Mouse (Mus musculus) spleen, embryonic (tissue): Measurements from ENCODE around the gene Tbx3.

Experiments used
- CTCF ChIA-PET: fragments of 350-600 bp; sonication (Branson Sonifier 250); formaldehyde crosslinking; loops from one replicate; lab custom pipeline; 2022; lab: Charles Lee

Tbx3 gene

DNA sequence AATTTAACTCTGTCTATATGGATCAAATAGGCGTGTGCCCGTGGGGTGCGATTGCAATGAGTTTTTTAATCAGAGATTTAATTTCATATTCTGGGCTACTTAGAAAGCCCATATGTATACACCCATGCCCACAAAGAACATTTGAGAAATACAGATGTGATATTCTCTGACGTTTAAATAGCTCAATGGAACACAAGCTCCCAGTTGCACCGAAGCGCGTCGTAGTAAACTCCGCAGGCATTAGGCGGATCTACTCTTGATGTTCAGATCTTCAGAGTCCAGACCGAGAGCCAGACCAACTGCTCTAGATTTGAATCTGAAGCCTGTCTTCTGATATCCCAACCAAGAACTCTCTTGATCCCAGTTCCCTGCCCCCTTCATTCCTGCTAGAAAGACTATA, 9.0 kb upstream of the Tbx3 start:
- CTCF ChIA-PET: no interaction called here

DNA sequence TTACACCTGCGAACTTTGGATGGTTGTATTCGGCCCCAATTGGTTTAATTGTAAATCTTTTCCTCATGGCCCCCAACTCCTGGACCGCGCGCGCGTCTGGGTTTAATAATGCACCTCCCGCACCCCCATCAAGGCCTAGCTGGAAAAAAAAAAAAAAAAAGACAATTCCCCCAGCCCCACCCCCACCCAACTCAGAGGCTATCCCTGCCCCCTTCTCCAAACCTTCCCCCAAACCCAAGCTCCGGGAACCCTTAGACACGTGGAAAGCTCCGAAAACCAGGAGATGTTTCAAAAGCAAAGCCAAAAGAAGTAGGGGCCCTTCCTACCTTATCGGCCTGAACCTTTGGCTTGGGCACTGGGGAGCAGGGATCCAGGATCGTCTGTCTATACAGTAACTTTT, 8.1 kb upstream of the Tbx3 start:
- CTCF ChIA-PET: interaction anchor here (0.7 kb wide), 1 partner anchor 1159 kb away, joined by 19 read pairs; no protein-coding TSS in a partner anchor

DNA sequence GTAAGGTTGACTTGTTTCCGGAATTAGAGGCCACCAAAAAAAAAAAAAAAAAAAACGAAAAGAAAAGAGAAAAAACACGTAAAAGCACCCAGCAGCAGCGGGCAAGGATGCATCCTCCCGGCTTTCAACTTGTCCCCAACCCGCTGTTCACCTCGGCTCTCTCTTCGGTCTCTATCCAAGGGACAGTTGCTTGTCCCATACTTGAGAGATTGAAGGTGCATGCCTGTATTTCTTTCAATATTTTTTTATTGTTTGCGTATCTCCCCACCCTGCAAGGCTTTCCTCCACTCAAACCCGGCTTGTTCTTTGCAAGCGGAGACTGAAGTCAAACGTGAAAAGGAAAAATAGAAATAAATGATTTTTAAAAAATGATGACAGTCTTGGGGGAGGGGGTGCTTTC, 7.7 kb upstream of the Tbx3 start:
- CTCF ChIA-PET: interaction anchor here (0.7 kb wide), 1 partner anchor 1159 kb away, joined by 19 read pairs; no protein-coding TSS in a partner anchor

DNA sequence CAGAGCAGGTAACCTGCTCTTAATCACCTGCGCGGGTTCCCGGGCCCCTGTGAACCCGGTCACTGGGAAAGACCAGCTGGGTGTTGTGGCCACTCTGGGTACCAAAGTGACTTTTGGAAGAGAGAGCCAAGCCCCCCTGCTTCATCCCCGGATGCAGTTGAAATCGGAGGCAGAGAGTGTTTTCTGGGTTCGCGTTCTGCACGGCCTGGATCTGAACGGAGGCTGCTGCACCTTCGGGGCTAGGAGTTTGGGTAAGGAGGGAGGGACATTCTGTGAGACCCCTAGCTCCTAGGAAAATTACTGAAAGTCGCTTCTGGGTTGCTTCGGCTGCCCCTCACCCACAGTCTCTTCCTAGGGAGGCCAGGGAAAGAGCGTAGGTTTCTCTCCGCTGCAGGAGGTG, 7.2 kb upstream of the Tbx3 start:
- CTCF ChIA-PET: no interaction called here

DNA sequence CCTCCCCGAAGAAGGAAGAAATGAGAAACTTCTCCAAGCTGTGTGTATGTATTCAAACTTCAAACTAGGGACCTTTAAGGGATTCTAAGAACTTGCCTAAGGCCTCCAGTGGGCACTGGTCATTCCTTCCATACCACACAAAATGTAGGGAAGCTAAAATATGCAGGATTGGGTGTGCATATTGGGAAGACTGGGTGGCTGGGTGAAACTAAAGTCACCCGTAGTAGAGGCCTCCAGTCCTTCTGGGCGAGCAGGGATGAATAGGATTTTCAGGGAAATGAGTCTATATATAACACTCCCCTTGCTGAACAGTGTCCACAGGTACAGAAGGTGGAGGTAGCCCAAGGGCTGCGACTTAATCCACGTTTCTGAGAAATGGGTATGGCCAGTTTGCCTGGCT, 6.7 kb upstream of the Tbx3 start:
- CTCF ChIA-PET: no interaction called here

DNA sequence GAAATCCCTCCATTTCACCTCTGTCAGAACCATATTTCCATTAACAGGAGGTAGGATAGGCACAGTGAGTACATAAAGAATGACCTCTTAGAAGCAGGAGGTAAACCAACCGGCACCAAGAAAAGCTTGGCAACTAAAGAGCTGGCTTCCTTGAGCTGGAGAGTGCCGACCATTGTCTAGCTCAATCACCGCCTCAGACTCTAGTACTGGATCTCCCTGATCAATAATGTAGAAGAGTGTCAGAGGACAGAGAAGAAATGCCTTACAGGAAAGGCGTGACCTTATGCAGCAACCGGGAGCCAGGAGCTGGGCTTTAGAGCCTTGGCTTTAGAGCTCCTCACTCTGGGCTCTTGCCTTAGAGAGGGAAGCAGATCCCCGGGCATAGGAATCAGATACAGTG, 4.7 kb upstream of the Tbx3 start:
- CTCF ChIA-PET: interaction anchor here (0.7 kb wide), 1 partner anchor 37 kb away, joined by 4 read pairs; no protein-coding TSS in a partner anchor

DNA sequence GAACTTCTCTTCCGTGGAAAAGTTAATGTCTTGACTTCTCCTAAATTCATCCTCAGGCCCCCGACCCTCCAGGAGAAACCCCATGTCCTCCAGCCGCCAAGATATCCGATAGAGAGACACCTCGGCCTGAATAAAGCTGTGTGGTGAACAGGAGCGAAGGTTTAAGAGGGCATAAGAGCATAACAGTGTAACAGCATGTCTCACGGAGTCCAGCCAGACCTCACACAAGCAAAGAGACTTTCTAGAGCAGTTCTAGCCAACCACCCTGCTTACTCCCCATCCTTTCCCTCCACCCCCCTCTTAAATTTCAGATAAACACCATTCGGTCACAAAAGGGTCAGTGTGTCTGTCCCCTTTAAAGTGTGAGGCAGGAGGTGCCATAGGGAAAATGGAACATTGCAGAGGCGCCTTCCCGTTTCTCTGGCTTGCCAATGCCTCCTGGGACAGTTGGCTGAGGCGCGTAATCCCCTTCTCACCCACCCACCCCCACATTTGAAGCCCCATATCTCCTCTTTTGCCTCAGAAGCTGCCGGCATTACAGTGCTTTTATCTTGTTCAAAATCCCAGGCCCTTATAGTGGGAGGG, 3.0 kb upstream of the Tbx3 start:
- CTCF ChIA-PET: no interaction called here

DNA sequence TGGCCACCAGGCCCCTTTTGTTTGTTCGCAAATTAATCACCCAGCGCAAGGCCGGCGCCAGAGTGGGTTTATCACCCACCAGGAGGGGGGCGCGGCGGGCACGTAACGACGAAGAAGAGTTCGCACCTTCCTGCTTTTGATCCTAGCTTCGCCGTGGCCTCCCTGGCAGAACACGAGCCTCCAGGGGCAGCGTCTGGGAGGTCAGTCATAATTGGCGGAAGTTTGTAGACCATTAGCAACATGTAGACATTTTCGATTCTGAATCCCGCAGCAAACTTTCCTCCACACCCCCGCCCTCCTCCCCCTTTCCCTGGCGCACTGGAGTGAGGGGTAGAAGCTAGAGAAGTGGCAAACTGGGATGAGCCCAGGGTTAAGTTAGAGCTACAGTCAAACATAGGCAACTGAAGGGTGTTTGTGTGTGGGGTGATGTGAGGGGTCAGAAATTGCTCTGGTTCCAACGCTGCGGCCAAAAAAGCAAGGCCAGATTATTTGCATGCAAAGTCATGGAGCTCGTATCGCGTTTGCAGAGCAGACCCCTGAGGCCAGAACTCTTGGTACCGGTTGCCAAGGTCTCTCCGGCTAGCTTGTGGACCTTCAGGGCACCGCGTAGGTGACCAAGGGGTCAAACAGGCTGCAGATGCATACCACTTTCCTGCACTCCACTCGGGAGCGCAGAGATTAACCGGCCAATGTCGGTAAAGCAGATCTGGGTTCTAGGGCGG, 2.1 kb upstream of the Tbx3 start:
- CTCF ChIA-PET: no interaction called here

DNA sequence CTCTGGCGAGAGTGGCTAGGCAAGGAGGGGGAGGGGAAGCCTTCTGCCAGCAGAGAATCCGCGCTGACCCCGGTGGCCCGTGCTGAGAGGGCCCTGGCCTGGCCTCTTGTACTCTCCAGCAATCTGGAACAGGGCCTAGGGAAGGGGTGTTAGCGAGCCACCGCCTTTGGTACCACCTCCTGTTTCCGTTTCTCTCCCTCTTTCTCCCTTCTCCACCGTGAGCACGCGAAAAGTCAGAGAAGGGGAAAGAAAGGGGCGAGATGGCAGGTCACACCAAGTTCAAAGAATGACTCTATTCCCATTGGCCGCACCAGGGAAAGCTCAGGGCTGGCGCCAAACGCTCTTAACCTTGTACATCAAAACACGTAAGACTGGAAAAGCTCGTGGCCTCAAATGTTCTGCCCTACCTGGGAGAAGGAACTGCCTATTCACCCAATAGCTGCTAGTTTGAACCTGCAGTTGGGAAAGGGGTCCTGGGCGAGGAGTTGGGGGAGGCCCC, 1.5 kb upstream of the Tbx3 start:
- CTCF ChIA-PET: interaction anchor here (0.6 kb wide), 1 partner anchor 76 kb away, joined by 7 read pairs; no protein-coding TSS in a partner anchor

DNA sequence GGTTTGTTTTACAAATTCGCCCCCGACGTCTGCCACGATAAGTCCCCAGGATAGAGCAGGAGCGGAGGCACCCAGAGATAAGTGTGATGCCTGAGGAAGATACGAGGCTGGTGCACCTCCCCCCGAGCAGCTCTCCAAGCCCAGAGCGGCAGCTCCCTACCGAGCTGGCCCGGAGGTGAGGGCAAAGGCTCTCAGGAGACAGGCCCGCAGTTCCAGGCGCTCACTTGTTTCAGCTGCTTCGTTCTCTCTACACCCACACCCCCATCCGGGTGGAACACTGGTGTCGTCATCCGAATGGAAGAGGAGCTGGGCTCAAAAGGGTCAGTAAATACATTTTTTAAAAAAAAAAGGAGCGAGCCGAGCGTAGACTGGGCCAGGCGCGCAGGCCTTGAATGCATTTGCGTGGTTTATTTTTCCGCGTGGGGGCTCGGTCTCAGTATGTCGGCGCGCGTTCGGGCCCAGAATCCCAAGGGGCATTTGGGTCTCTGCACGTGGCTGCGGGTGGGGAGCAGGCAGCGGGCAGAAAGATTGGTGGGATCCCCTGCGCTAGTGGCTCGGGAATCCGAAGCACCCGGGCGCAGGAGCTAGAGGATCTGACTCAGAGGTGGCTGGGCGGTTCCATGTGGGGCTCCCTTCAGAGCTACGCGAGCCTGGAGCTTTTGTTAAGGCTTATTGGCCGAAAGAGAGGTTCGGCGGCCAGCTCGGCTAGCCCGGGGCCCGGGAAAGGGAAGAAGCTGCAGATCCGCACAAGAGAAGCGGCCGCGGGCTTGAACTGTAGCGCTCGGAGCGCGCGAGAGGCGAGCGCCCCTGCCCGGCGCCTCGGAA, 516 bp upstream of the Tbx3 start:
- CTCF ChIA-PET: no interaction called here

DNA sequence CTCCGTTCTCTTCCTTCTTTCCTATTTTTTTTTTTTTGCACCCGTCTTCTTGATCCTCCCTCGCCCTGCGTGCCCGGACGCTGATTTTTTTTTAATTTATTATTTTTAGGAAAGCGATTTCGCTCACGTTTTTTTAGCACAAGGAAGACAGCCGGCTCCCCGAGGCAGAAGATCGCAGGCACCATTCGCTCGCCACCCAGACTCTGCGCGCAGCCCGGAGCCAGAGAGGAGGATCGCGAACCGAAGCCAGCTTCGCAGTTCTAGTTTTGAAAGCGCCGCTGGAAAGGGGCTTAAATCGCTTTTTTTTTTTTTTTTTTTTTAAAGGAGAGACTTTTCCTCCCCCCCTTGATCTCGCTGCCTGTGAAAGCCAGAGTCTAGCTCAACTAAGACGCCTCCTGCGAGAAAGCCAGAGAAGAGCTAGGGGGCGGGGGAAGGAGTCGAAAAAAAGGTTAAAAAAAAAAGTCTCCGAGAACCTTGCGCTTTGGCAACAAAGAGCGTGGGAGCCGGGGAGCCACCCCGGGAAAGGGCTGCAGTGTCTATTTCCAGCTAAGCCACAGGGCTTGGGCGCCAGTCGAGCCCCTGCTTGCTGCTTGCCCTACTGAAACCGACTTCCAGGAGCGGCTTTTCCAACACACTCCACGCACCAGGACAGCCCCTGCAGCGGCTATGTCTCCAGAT, 794 bp downstream of the Tbx3 start:
- CTCF ChIA-PET: no interaction called here

DNA sequence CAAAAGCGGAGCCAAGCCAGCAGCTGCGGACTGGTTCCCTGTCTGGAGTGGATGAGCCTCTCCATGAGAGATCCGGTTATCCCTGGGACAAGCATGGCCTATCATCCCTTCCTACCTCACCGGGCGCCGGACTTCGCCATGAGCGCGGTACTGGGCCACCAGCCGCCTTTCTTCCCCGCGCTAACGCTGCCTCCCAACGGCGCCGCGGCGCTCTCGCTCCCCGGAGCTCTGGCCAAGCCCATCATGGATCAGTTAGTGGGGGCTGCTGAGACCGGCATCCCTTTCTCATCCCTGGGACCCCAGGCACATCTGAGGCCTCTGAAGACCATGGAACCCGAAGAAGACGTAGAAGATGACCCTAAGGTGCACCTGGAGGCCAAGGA, 1.5 kb downstream of the Tbx3 start:
- CTCF ChIA-PET: interaction anchor here (0.7 kb wide), 1 partner anchor 421 kb away, joined by 10 read pairs; no protein-coding TSS in a partner anchor

DNA sequence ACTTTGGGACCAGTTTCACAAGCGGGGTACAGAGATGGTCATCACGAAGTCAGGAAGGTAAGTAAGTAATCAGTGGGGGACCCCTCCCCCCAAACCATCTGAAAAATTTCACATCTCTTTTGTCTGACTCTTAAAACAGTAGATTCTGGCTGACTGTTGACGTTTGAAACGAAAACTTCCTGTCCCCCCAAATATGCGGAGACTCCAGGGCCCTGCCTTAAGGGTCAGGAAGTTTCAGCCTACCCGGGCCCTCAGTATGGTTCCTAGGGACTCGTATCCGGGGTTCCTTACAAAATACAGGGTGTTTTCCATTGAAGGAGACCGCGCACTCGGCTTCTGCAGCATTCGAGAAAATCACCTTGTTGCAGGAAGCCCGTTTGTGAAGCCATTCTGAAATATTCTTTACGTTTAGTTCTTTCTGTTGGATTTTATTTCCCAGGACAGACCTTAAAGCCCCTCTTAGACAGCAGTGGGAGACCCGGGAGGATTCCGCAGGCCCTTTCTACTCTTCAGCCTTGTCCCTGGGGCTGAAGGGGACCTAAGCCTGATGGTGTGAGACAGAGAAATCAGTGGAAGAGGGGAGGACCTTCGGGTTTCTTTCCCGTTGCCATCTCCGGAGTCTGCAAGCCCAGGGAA, 2.0 kb downstream of the Tbx3 start:
- CTCF ChIA-PET: interaction anchor here (0.7 kb wide), 1 partner anchor 421 kb away, joined by 10 read pairs; no protein-coding TSS in a partner anchor

DNA sequence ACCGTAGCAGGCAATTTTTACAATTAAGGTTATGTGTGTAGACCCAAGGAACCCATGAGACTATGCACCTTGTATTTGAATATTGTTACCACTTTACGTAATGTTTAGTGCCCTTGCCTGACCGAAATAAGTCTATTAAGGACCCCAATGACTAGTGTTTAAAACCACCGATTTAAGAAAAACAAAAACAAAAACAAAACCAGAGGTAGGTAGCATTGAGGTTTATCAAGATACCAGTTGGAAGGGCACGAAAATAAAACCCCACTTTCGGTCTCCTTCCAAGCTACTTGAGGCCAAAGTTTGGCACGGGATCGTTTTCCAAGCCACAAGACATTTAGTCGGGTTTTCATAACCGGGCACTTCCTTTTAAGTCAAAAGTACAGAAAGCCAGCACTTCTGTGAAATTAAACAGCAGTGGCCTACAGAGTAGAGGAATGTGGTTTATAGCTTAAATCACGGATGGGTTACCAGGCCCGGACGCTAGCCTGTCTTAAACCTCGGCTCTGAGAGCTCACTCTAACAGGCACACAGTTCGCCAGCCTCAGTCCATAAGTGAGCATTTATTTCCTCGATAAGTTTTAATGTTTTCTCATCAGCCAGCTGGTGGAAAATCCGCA, 2.6 kb downstream of the Tbx3 start:
- CTCF ChIA-PET: no interaction called here

DNA sequence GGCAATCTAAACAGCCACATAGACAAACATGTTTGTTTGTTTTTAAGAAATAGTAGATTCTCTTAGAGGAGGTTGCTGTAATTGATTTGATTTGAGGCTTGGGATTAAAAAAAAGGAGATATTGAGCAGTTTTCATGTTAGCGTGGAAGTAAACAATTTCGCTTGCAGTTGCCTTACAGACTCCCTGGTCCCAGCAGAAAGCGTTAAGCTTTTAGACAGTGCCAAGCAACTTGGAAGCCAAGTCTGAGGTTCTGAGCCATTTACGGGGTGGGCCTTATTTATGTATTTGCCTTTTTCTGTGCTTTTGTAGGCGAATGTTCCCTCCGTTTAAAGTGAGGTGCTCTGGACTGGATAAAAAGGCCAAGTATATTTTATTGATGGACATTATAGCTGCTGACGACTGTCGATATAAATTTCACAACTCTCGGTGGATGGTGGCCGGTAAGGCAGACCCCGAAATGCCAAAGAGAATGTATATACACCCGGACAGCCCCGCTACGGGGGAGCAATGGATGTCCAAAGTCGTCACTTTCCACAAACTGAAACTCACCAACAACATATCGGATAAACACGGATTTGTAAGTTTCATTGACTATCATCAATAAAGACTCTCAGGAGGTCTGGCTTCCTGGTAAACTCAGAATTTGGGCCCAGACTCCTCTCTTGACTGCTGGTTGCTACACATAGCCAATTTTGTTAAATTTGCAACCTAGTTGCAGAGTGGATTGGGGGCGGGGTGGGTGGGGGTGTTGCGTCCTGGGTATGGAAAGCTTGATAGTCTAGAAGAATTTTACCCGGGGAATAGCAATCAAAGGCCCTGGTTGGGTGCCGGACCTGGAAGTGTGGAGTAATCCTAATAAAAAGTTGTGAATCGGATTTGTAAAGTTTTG, 3.5 kb downstream of the Tbx3 start:
- CTCF ChIA-PET: no interaction called here

DNA sequence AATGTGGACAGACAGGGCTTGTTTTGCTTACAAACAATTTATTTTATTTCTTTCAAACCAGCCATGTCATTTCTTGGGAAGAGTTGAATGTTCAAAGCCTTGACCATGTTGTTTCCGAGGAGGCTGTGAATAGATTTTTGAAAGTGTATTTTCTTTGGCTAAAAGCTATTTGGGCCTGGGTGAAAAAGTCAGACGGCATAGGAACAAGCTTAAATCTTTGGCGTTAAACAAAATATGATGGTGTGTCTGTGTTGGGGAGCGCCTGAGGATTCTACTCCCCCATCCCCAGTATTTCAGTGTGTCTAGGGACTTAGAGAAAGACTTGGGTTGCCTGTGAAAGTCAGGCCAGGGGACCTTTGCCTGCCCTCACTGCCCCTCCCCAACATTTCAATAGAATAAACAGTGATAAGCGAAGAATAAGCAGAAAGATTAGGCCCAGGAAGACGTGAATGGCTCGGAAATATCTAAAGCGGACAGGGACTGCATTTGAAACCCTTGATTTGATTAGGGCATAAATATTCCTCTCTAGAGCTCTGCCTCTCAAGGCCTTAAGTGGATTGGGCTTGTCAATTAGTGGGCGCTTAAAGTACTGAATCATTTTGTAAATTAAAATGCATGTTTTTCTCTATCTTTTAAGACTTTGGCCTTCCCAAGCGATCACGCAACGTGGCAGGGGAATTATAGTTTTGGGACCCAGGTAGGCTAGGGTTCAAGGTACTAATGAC, 4.3 kb downstream of the Tbx3 start:
- CTCF ChIA-PET: no interaction called here

DNA sequence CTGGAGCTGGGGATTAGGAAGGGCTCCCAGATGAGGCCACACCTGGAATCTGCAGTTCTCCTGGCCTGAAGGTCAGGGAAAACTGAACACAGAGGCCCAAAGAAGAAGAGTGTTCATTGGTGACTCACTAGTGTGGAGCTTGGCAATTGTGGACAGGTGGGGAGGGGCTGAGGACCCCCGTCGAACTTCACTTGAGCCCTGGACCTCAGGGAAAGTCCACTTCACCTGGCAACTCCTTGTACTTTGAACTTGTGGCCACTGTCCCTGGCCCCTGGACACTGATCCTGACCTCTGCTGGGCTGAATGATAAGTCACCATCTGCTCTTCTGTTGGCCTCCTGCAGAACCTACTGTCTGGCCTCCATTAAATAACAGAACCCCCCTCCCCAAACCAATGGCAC, 5.8 kb downstream of the Tbx3 start:
- CTCF ChIA-PET: no interaction called here

DNA sequence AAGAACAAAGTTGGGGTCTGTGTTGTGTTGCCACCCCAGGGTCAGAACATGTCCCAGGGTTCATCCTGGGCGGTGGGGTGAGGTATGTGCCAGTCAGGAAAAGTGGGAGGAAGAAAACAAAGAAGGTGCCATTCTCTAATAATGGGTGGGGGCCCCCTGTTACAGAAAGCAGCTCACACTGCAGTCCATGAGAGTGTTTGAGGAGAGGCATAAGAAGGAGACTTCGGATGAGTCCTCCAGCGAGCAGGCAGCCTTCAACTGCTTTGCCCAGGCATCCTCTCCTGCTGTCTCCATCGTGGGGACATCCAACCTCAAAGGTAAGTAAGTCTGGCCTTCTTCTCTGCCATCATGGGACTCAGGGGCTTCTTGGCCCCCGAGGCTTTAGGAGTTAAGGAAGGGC, 8.0 kb downstream of the Tbx3 start:
- CTCF ChIA-PET: interaction anchor here (0.6 kb wide), 2 partner anchors 34 to 594 kb away, joined by 5 to 6 read pairs; no protein-coding TSS in a partner anchor

DNA sequence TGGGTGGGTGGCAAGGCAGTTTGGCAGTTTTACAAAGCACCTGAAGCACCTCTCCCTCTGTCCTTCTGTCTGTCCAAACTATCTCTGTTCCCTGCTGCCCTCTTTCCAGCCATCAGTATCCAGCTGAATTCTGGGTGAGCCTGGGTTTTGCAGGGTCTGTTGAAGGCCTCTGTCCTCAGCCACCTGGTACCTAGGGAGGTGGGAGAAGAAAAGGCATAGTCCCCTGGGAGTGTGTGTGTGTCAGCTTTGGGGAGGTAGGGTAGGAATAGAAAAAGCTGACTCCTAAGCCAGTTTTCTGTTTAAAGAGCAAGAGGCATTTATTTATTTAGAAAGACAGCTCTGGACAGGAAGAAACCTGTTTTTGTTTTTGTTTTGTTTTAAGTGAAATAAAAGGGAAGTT, 8.6 kb downstream of the Tbx3 start:
- CTCF ChIA-PET: no interaction called here
